Mouse (Mus musculus): Measurements from ENCODE around the gene Pomgnt1. TPM values are rescaled to one million over a fixed set of nuclear protein-coding genes. Genes with fewer than 3 reads are reported as not detected.

The Pomgnt1 gene
- total and polyA plus RNA-seq, 3 experiments = 33.0 to 40.7 (median 40.2) TPM

DNA sequence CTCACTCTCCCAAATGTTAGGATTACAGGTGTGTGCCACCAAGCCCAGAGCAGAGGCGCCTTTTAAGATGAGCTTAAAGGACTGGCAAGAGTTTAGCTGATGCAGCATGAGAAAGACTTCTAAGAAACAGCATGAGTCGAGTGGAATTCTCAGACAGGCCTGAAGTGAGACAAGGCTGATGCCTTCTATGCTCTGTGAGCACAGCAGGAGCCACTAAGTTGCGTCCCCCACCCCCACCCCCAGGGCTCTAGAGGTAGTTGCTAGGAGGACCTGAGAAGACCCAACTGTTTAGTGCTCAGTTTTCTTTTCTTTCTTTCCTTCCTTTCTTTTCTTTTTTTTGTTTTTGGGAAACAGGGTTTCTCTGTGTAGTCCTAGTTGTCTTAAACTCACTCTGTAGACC is 58.4 kb downstream of the Pomgnt1 start:
- H3K4me3 ChIP-seq (replicated peaks in 1 of 3; ENCODE audit: low read depth in 2 of 3, low read length in 2 of 3, poor library complexity in 1 of 3) = no peak overlapping the region
- in situ Hi-C loops (cut with MboI; ENCODE audit: low pct_ligation_motif_present, low pct_unique_long_range_greater_than_20kb, low sequenced_read_pairs) = no loop called here
- no peak for DNase-seq (ENCODE audit: extremely low read depth)
- no peaks in the 10 kb centered on the region for H3K36me3 ChIP-seq (replicated peaks in 1 of 2; ENCODE audit: control insufficient read depth in 1 of 2, insufficient read depth in 1 of 2, low read length in 1 of 2)
- H3K9me3 ChIP-seq (replicated peaks; ENCODE audit: low read length) = no peaks in the 10 kb centered on the region
- TF ChIP-seq JUN (IDR thresholded peaks at IDR 0.05; ENCODE audit: insufficient read depth, low read depth, low read length) (no peak), ZKSCAN1 (IDR thresholded peaks at IDR 0.05; ENCODE audit: borderline replicate concordance, low read depth, low read length) (no peak), CTCF (conservative IDR thresholded peaks at IDR 0.05 in 1 of 2, IDR thresholded peaks at IDR 0.05 in 1 of 2; ENCODE audit: low read depth in 2 of 2, low read length in 2 of 2) (no peak), JUND (conservative IDR thresholded peaks at IDR 0.05; ENCODE audit: low read depth, low read length) (no peak), MYC (IDR thresholded peaks at IDR 0.05; ENCODE audit: low read depth, low read length) (no peak), SMC3 (IDR thresholded peaks at IDR 0.05; ENCODE audit: low read depth, low read length) (no peak), HCFC1 (IDR thresholded peaks at IDR 0.05; ENCODE audit: low read depth, low read length) (no peak), RAD21 (IDR thresholded peaks at IDR 0.05; ENCODE audit: low read depth, low read length) (no peak), USF1 (IDR thresholded peaks at IDR 0.05; ENCODE audit: low read depth, low read length) (no peak), ELF1 (IDR thresholded peaks at IDR 0.05; ENCODE audit: low read depth, low read length) (no peak), TCF12 (IDR thresholded peaks at IDR 0.05; ENCODE audit: low read depth, low read length) (no peak), POLR2A (IDR thresholded peaks at IDR 0.05; ENCODE audit: low read depth, low read length) (no peak), NRF1 (IDR thresholded peaks at IDR 0.05; ENCODE audit: low read depth, low read length) (no peak), TBP (conservative IDR thresholded peaks at IDR 0.05; ENCODE audit: low read depth, low read length) (no peak), ETS1 (conservative IDR thresholded peaks at IDR 0.05; ENCODE audit: low read depth, low read length) (no peak), MAZ (IDR thresholded peaks at IDR 0.05; ENCODE audit: low read depth, low read length) (no peak), MXI1 (IDR thresholded peaks at IDR 0.05; ENCODE audit: low read depth, low read length) (no peak), KAT2A (IDR thresholded peaks at IDR 0.05; ENCODE audit: insufficient replicate concordance, low read length) (no peak)
- H3K4me1 ChIP-seq (ENCODE audit: control insufficient read depth in 1 of 2, insufficient read depth in 2 of 2) = peaks cover 5 to 9% of the 10 kb centered on the region in 2 experiments; a peak in 3 of 4 replicates
- H3K27ac ChIP-seq (ENCODE audit: insufficient read depth, low read depth) = no peak overlapping the region
- no peak overlapping the region for H3K9ac ChIP-seq (ENCODE audit: insufficient read depth, low read depth)
- H3K79me2 ChIP-seq (replicated peaks; ENCODE audit: control insufficient read depth, extremely low read depth, insufficient read depth, poor library complexity, severe bottlenecking) = no peaks in the 10 kb centered on the region
- H3K27me3 ChIP-seq (replicated peaks) = no peaks in the 10 kb centered on the region
- H3K4me2 ChIP-seq (ENCODE audit: insufficient read depth, low read depth, poor library complexity, severe bottlenecking) = no peak overlapping the region
- dilution Hi-C loops (cut with MboI; ENCODE audit: extremely low pct_ligation_motif_present, extremely low pct_unique_long_range_greater_than_20kb, low sequenced_read_pairs) = no loop called here

DNA sequence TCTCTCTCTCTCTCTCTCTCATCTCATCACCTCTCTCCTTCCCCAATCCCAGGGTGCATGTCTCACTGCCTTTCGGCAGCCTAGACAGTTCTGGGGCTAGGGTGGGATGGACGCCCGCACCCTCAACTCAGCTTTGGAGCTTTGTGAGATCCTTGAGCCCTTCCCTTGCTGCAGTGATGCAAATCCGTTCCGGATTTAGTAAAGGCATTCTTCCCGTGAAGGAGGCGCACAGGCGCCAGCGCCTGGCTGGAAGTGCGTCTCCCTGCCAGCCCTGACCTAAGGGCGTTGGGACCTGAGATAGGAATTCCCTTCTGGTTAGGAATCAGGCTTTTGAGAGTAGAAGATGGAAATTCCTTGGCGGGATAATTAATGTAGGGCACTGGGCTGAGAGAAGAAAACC is 59.1 kb downstream of the Pomgnt1 start:
- dilution Hi-C loops (cut with MboI; ENCODE audit: extremely low pct_ligation_motif_present, extremely low pct_unique_long_range_greater_than_20kb, low sequenced_read_pairs) (no loop called here), in situ Hi-C loops (cut with MboI; ENCODE audit: low pct_ligation_motif_present, low pct_unique_long_range_greater_than_20kb, low sequenced_read_pairs) (no loop called here)
- Histone ChIP-seq H3K36me3 (replicated peaks in 1 of 2; ENCODE audit: control insufficient read depth in 1 of 2, insufficient read depth in 1 of 2, low read length in 1 of 2) (no peaks in the 10 kb centered on the region), H3K4me2 (ENCODE audit: insufficient read depth, low read depth, poor library complexity, severe bottlenecking) (no peak overlapping the region), H3K4me3 (replicated peaks in 1 of 3; ENCODE audit: low read depth in 2 of 3, low read length in 2 of 3, poor library complexity in 1 of 3) (no peak overlapping the region), H3K4me1 (ENCODE audit: control insufficient read depth in 1 of 2, insufficient read depth in 2 of 2) (peaks cover 2 to 3% of the 10 kb centered on the region in 2 experiments; a peak in 1 of 4 replicates), H3K27ac (ENCODE audit: insufficient read depth, low read depth) (no peak overlapping the region), H3K9ac (ENCODE audit: insufficient read depth, low read depth) (no peak overlapping the region), H3K27me3 (replicated peaks) (no peaks in the 10 kb centered on the region), H3K79me2 (replicated peaks; ENCODE audit: control insufficient read depth, extremely low read depth, insufficient read depth, poor library complexity, severe bottlenecking) (no peaks in the 10 kb centered on the region), H3K9me3 (replicated peaks; ENCODE audit: low read length) (no peaks in the 10 kb centered on the region)
- TF ChIP-seq MAX (IDR thresholded peaks at IDR 0.05; ENCODE audit: low read length) (no peak), PAX5 (IDR thresholded peaks at IDR 0.05; ENCODE audit: low read length) (no peak), EP300 (IDR thresholded peaks at IDR 0.05; ENCODE audit: low read length) (no peak), RCOR1 (conservative IDR thresholded peaks at IDR 0.05; ENCODE audit: low read depth, low read length) (no peak), MAFK (IDR thresholded peaks at IDR 0.05; ENCODE audit: insufficient replicate concordance, low read length) (no peak), NRF1 (IDR thresholded peaks at IDR 0.05; ENCODE audit: low read depth, low read length) (no peak), ZNF384 (IDR thresholded peaks at IDR 0.05; ENCODE audit: low read depth, low read length) (no peak)
- no peak for DNase-seq (ENCODE audit: extremely low read depth)

All from CH12.LX (cell line).